Mouse (Mus musculus): ENCODE measurements around the gene 2210016L21Rik.

The 2210016L21Rik gene

GRCm38 (mm10) chr5:114973131-114973530 lies 31.2 kb downstream of the 2210016L21Rik start:
- Histone ChIP-seq H3K36me3 (ENCODE audit: insufficient read depth, low read length) (no peaks in the 10 kb centered on the region), H3K27me3 (ENCODE audit: insufficient read depth, low read length) (no peaks in the 10 kb centered on the region), H3K9me3 (ENCODE audit: low read length) (no peaks in the 10 kb centered on the region), H3K4me1 (replicated peaks; ENCODE audit: low read depth, low read length) (peaks cover 55% of the 10 kb centered on the region), H3K4me3 (replicated peaks; ENCODE audit: low read length) (peak overlapping the region; percentile 50)
- TF ChIP-seq CTCF (conservative IDR thresholded peaks at IDR 0.05; ENCODE audit: low read length), result no peak
- no peak for TF ChIP-seq NANOG (IDR thresholded peaks at IDR 0.05; ENCODE audit: borderline replicate concordance, low read length)
- no peak for TF ChIP-seq POU5F1 (IDR thresholded peaks at IDR 0.05; ENCODE audit: borderline replicate concordance, low read length)

GRCm38 (mm10) chr5:114976935-114977334 lies 35.0 kb downstream of the 2210016L21Rik start:
- Histone ChIP-seq H3K4me1 (replicated peaks; ENCODE audit: low read depth, low read length) (peaks cover 45% of the 10 kb centered on the region), H3K4me3 (replicated peaks; ENCODE audit: low read length) (no peak overlapping the region), H3K27me3 (ENCODE audit: insufficient read depth, low read length) (no peaks in the 10 kb centered on the region), H3K9me3 (ENCODE audit: low read length) (no peaks in the 10 kb centered on the region), H3K36me3 (ENCODE audit: insufficient read depth, low read length) (no peaks in the 10 kb centered on the region)
- TF ChIP-seq NANOG (IDR thresholded peaks at IDR 0.05; ENCODE audit: borderline replicate concordance, low read length) (no peak), POU5F1 (IDR thresholded peaks at IDR 0.05; ENCODE audit: borderline replicate concordance, low read length) (no peak), CTCF (conservative IDR thresholded peaks at IDR 0.05; ENCODE audit: low read length) (no peak)

- Histone ChIP-seq H3K4me3 (replicated peaks; ENCODE audit: low read length) (no peak overlapping the region), H3K9me3 (ENCODE audit: low read length) (no peaks in the 10 kb centered on the region), H3K36me3 (ENCODE audit: insufficient read depth, low read length) (no peaks in the 10 kb centered on the region), H3K4me1 (replicated peaks; ENCODE audit: low read depth, low read length) (peaks cover 32% of the 10 kb centered on the region), H3K27me3 (ENCODE audit: insufficient read depth, low read length) (no peaks in the 10 kb centered on the region)
- TF ChIP-seq CTCF (conservative IDR thresholded peaks at IDR 0.05; ENCODE audit: low read length), result no peak
- TF ChIP-seq NANOG (IDR thresholded peaks at IDR 0.05; ENCODE audit: borderline replicate concordance, low read length), result no peak
- no peak for TF ChIP-seq POU5F1 (IDR thresholded peaks at IDR 0.05; ENCODE audit: borderline replicate concordance, low read length)
Measured at GRCm38 (mm10) chr5:114978473-114978872, 36.5 kb downstream of the 2210016L21Rik start.

GRCm38 (mm10) chr5:114978888-114979249 lies 36.9 kb downstream of the 2210016L21Rik start:
- H3K4me3 ChIP-seq (replicated peaks; ENCODE audit: low read length), result peak overlapping the region; percentile 73
- peaks cover 30% of the 10 kb centered on the region for H3K4me1 ChIP-seq (replicated peaks; ENCODE audit: low read depth, low read length)
- no peaks in the 10 kb centered on the region for H3K27me3 ChIP-seq (ENCODE audit: insufficient read depth, low read length)
- TF ChIP-seq NANOG (IDR thresholded peaks at IDR 0.05; ENCODE audit: borderline replicate concordance, low read length) (no peak), POU5F1 (IDR thresholded peaks at IDR 0.05; ENCODE audit: borderline replicate concordance, low read length) (no peak), CTCF (conservative IDR thresholded peaks at IDR 0.05; ENCODE audit: low read length) (no peak)
- no peaks in the 10 kb centered on the region for H3K36me3 ChIP-seq (ENCODE audit: insufficient read depth, low read length)
- no peaks in the 10 kb centered on the region for H3K9me3 ChIP-seq (ENCODE audit: low read length)

GRCm38 (mm10) chr5:114979250-114980121 lies 37.5 kb downstream of the 2210016L21Rik start:
- H3K9me3 ChIP-seq (ENCODE audit: low read length), result no peaks in the 10 kb centered on the region
- peaks cover 30% of the 10 kb centered on the region for H3K4me1 ChIP-seq (replicated peaks; ENCODE audit: low read depth, low read length)
- no peaks in the 10 kb centered on the region for H3K36me3 ChIP-seq (ENCODE audit: insufficient read depth, low read length)
- peak overlapping the region; percentile 73 for H3K4me3 ChIP-seq (replicated peaks; ENCODE audit: low read length)
- TF ChIP-seq POU5F1 (IDR thresholded peaks at IDR 0.05; ENCODE audit: borderline replicate concordance, low read length) (no peak), NANOG (IDR thresholded peaks at IDR 0.05; ENCODE audit: borderline replicate concordance, low read length) (no peak), CTCF (conservative IDR thresholded peaks at IDR 0.05; ENCODE audit: low read length) (peak; percentile 88)
- H3K27me3 ChIP-seq (ENCODE audit: insufficient read depth, low read length), result no peaks in the 10 kb centered on the region

GRCm38 (mm10) chr5:114980122-114980748 lies 38.3 kb downstream of the 2210016L21Rik start:
- TF ChIP-seq POU5F1 (IDR thresholded peaks at IDR 0.05; ENCODE audit: borderline replicate concordance, low read length) (no peak), CTCF (conservative IDR thresholded peaks at IDR 0.05; ENCODE audit: low read length) (no peak), NANOG (IDR thresholded peaks at IDR 0.05; ENCODE audit: borderline replicate concordance, low read length) (no peak)
- H3K36me3 ChIP-seq (ENCODE audit: insufficient read depth, low read length), result no peaks in the 10 kb centered on the region
- H3K27me3 ChIP-seq (ENCODE audit: insufficient read depth, low read length), result no peaks in the 10 kb centered on the region
- H3K4me3 ChIP-seq (replicated peaks; ENCODE audit: low read length), result peak overlapping the region; percentile 73
- H3K4me1 ChIP-seq (replicated peaks; ENCODE audit: low read depth, low read length), result peaks cover 30% of the 10 kb centered on the region
- no peaks in the 10 kb centered on the region for H3K9me3 ChIP-seq (ENCODE audit: low read length)

- H3K9me3 ChIP-seq (ENCODE audit: low read length), result no peaks in the 10 kb centered on the region
- peaks cover 30% of the 10 kb centered on the region for H3K4me1 ChIP-seq (replicated peaks; ENCODE audit: low read depth, low read length)
- H3K36me3 ChIP-seq (ENCODE audit: insufficient read depth, low read length), result no peaks in the 10 kb centered on the region
- no peak overlapping the region for H3K4me3 ChIP-seq (replicated peaks; ENCODE audit: low read length)
- H3K27me3 ChIP-seq (ENCODE audit: insufficient read depth, low read length), result no peaks in the 10 kb centered on the region
- TF ChIP-seq POU5F1 (IDR thresholded peaks at IDR 0.05; ENCODE audit: borderline replicate concordance, low read length), result no peak
- no peak for TF ChIP-seq NANOG (IDR thresholded peaks at IDR 0.05; ENCODE audit: borderline replicate concordance, low read length)
- no peak for TF ChIP-seq CTCF (conservative IDR thresholded peaks at IDR 0.05; ENCODE audit: low read length)
Measured at GRCm38 (mm10) chr5:114982001-114982400, 40.0 kb downstream of the 2210016L21Rik start.

- Histone ChIP-seq H3K36me3 (ENCODE audit: insufficient read depth, low read length) (no peaks in the 10 kb centered on the region), H3K4me1 (replicated peaks; ENCODE audit: low read depth, low read length) (peaks cover 14% of the 10 kb centered on the region), H3K9me3 (ENCODE audit: low read length) (no peaks in the 10 kb centered on the region), H3K4me3 (replicated peaks; ENCODE audit: low read length) (no peak overlapping the region), H3K27me3 (ENCODE audit: insufficient read depth, low read length) (no peaks in the 10 kb centered on the region)
- TF ChIP-seq CTCF (conservative IDR thresholded peaks at IDR 0.05; ENCODE audit: low read length) (no peak), POU5F1 (IDR thresholded peaks at IDR 0.05; ENCODE audit: borderline replicate concordance, low read length) (no peak), NANOG (IDR thresholded peaks at IDR 0.05; ENCODE audit: borderline replicate concordance, low read length) (no peak)
Measured at GRCm38 (mm10) chr5:114985074-114985473, 43.1 kb downstream of the 2210016L21Rik start.

All from E14TG2a.4 (cell line).